Mouse (Mus musculus): ENCODE results near the gene Itih4. TPM values are rescaled to one million over a fixed set of nuclear protein-coding genes. Genes with fewer than 3 reads are reported as not detected.

Itih4 gene
- total RNA-seq, 1 experiment: 0.18 TPM

DNA sequence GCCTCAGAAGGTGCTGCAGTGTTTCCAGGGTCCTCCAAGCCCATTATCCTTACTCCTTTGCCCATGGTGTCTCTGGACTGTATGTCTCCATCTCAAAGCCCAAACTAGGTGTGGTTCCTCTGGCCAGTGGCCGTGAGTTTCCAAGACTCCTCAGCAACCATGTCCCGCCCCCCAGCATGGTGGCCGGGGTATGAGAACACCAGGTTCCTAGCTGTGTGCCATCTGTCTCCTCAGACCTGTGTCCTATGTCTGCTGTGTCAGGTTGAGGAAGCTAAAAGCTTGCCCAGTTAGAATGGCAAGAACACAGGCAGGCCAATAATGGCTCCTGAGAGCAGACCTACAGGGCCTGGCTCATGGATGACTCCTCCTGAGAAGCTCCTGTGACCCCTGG lies 4.6 kb upstream of the Itih4 start:
- Histone ChIP-seq H3K4me3 (ENCODE audit: insufficient read depth in 1 of 2, low read depth in 1 of 2, low read length in 2 of 2, poor library complexity in 1 of 2, severe bottlenecking in 1 of 2) (no peak overlapping the region), H3K27ac (ENCODE audit: insufficient read depth, low read depth, low read length, poor library complexity, severe bottlenecking) (no peak overlapping the region), H3K9me3 (ENCODE audit: control insufficient read depth, insufficient read depth, low read depth, low read length) (no peaks in the 10 kb centered on the region), H3K36me3 (ENCODE audit: control insufficient read depth, insufficient read depth, low read length, poor library complexity, severe bottlenecking) (no peaks in the 10 kb centered on the region), H3K9ac (ENCODE audit: insufficient read depth, low read depth, low read length, poor library complexity, severe bottlenecking) (no peak overlapping the region), H3K4me1 (ENCODE audit: control insufficient read depth in 2 of 2, insufficient read depth in 2 of 2, low read length in 2 of 2, poor library complexity in 1 of 2) (peaks cover 0 to 12% of the 10 kb centered on the region in 2 experiments; a peak in 2 of 4 replicates)
- in situ Hi-C loops (cut with MboI; ENCODE audit: low sequenced_read_pairs in 2 of 2, unreplicated experiment in 2 of 2): no loop called here
- no peak for TF ChIP-seq ZC3H11A (IDR thresholded peaks at IDR 0.05; ENCODE audit: borderline replicate concordance, low read depth, low read length)
- no peak for TF ChIP-seq HCFC1 (IDR thresholded peaks at IDR 0.05; ENCODE audit: borderline replicate concordance, insufficient read depth, low read length)
- no peak for TF ChIP-seq CHD2 (IDR thresholded peaks at IDR 0.05; ENCODE audit: low read depth, low read length)
- no peak for TF ChIP-seq MAFK (IDR thresholded peaks at IDR 0.05; ENCODE audit: insufficient read depth, low read depth, low read length)
- TF ChIP-seq ZNF384 (IDR thresholded peaks at IDR 0.05; ENCODE audit: low read depth, low read length): no peak
- no peak for DNase-seq (ENCODE audit: low read depth, low spot score)

DNA sequence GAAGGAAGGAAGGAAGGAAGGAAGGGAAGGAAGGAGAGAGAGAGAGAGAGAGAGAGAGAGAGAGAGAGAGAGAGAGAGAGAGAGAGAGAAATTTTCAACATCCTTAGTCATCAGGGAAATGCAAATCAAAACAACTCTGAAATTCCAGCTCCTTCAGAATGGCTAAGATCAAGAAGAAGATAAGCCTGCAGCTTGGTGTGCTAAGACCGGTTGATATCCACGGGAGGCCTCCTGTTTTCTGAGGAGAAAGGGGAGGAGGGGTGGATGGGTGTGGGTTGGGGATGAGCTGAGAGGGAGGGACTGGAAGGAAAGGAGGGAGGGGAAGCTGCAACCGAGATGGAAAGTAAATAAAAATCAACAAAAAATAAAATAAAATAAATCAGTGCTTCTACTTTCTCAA lies 978 bp upstream of the Itih4 start:
- in situ Hi-C loops (cut with MboI; ENCODE audit: low sequenced_read_pairs in 2 of 2, unreplicated experiment in 2 of 2): no loop called here
- Histone ChIP-seq H3K9me3 (ENCODE audit: control insufficient read depth, insufficient read depth, low read depth, low read length) (no peaks in the 10 kb centered on the region), H3K9ac (ENCODE audit: insufficient read depth, low read depth, low read length, poor library complexity, severe bottlenecking) (no peak overlapping the region), H3K4me3 (ENCODE audit: insufficient read depth in 1 of 2, low read depth in 1 of 2, low read length in 2 of 2, poor library complexity in 1 of 2, severe bottlenecking in 1 of 2) (no peak overlapping the region), H3K4me1 (ENCODE audit: control insufficient read depth in 2 of 2, insufficient read depth in 2 of 2, low read length in 2 of 2, poor library complexity in 1 of 2) (peaks cover 4 to 7% of the 10 kb centered on the region in 2 experiments; a peak in 3 of 4 replicates), H3K27ac (ENCODE audit: insufficient read depth, low read depth, low read length, poor library complexity, severe bottlenecking) (no peak overlapping the region), H3K36me3 (ENCODE audit: control insufficient read depth, insufficient read depth, low read length, poor library complexity, severe bottlenecking) (no peaks in the 10 kb centered on the region)
- DNase-seq (ENCODE audit: low read depth, low spot score): no peak
- TF ChIP-seq HCFC1 (IDR thresholded peaks at IDR 0.05; ENCODE audit: borderline replicate concordance, insufficient read depth, low read length) (no peak), ZNF384 (IDR thresholded peaks at IDR 0.05; ENCODE audit: low read depth, low read length) (no peak), CHD2 (IDR thresholded peaks at IDR 0.05; ENCODE audit: low read depth, low read length) (no peak), ZC3H11A (IDR thresholded peaks at IDR 0.05; ENCODE audit: borderline replicate concordance, low read depth, low read length) (no peak), MAFK (IDR thresholded peaks at IDR 0.05; ENCODE audit: insufficient read depth, low read depth, low read length) (no peak)

DNA sequence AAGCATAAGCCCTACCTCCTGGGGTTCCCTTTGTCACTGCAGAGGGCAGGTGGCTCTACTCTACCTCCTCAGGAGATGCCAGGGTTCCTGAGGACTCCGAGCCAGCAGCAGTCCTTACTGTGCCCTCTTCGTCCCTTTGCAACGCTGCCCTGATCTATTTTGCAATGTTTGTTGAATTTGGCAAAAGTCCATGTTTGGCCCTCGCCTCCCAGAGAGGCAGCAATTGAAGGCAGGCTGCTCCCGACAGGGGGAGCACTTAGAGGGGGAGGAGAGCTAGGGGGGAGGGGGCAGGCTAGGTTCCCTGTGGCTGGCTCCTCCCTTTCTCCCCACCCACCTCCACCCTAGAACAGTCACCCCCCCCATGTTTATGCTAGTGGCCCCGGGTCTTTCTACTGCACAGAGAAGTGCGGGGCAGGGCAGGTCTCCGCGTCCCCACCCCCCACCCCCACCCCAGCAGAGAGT lies 2.0 kb downstream of the Itih4 start:
- in situ Hi-C loops (cut with MboI; ENCODE audit: low sequenced_read_pairs in 2 of 2, unreplicated experiment in 2 of 2): no loop called here
- H3K27ac ChIP-seq (ENCODE audit: insufficient read depth, low read depth, low read length, poor library complexity, severe bottlenecking): no peak overlapping the region
- no peak for TF ChIP-seq ZNF384 (IDR thresholded peaks at IDR 0.05; ENCODE audit: low read depth, low read length)
- no peak for TF ChIP-seq HCFC1 (IDR thresholded peaks at IDR 0.05; ENCODE audit: borderline replicate concordance, insufficient read depth, low read length)
- TF ChIP-seq CHD2 (IDR thresholded peaks at IDR 0.05; ENCODE audit: low read depth, low read length): no peak
- TF ChIP-seq MAFK (IDR thresholded peaks at IDR 0.05; ENCODE audit: insufficient read depth, low read depth, low read length): no peak
- no peak for TF ChIP-seq ZC3H11A (IDR thresholded peaks at IDR 0.05; ENCODE audit: borderline replicate concordance, low read depth, low read length)
- no peaks in the 10 kb centered on the region for H3K36me3 ChIP-seq (ENCODE audit: control insufficient read depth, insufficient read depth, low read length, poor library complexity, severe bottlenecking)
- peaks cover 4% of the 10 kb centered on the region in 2 experiments; a peak in 2 of 4 replicates for H3K4me1 ChIP-seq (ENCODE audit: control insufficient read depth in 2 of 2, insufficient read depth in 2 of 2, low read length in 2 of 2, poor library complexity in 1 of 2)
- no peak overlapping the region for H3K9ac ChIP-seq (ENCODE audit: insufficient read depth, low read depth, low read length, poor library complexity, severe bottlenecking)
- H3K4me3 ChIP-seq (ENCODE audit: insufficient read depth in 1 of 2, low read depth in 1 of 2, low read length in 2 of 2, poor library complexity in 1 of 2, severe bottlenecking in 1 of 2): no peak overlapping the region
- no peak for DNase-seq (ENCODE audit: low read depth, low spot score)
- H3K9me3 ChIP-seq (ENCODE audit: control insufficient read depth, insufficient read depth, low read depth, low read length): no peaks in the 10 kb centered on the region

DNA sequence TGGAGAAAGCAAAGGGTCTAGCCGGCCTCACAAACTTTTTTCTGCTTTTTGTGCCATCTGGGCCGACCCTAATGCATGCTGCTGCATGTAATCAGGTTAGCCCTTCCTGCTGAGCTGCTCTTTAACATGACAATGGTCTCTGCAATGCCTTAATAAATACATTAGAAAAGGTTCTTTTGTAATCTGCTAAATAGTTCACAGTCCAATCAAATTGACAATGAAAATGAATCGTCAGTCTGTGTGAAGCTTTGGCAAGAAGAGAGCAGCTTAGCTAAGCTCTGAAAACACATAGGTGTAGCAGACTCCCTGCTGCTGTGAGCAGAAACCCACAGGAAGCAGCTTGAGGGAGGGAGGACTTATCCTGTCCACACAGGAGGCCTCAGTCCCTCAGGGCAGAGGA lies 13.7 kb downstream of the Itih4 start:
- H3K4me3 ChIP-seq (ENCODE audit: insufficient read depth in 1 of 2, low read depth in 1 of 2, low read length in 2 of 2, poor library complexity in 1 of 2, severe bottlenecking in 1 of 2): no peak overlapping the region
- no peak for DNase-seq (ENCODE audit: low read depth, low spot score)
- TF ChIP-seq ZC3H11A (IDR thresholded peaks at IDR 0.05; ENCODE audit: borderline replicate concordance, low read depth, low read length) (no peak), ZNF384 (IDR thresholded peaks at IDR 0.05; ENCODE audit: low read depth, low read length) (no peak), CHD2 (IDR thresholded peaks at IDR 0.05; ENCODE audit: low read depth, low read length) (no peak), HCFC1 (IDR thresholded peaks at IDR 0.05; ENCODE audit: borderline replicate concordance, insufficient read depth, low read length) (no peak), MAFK (IDR thresholded peaks at IDR 0.05; ENCODE audit: insufficient read depth, low read depth, low read length) (no peak)
- no peak overlapping the region for H3K27ac ChIP-seq (ENCODE audit: insufficient read depth, low read depth, low read length, poor library complexity, severe bottlenecking)
- no peaks in the 10 kb centered on the region for H3K4me1 ChIP-seq (ENCODE audit: control insufficient read depth in 2 of 2, insufficient read depth in 2 of 2, low read length in 2 of 2, poor library complexity in 1 of 2)
- H3K36me3 ChIP-seq (ENCODE audit: control insufficient read depth, insufficient read depth, low read length, poor library complexity, severe bottlenecking): no peaks in the 10 kb centered on the region
- H3K9ac ChIP-seq (ENCODE audit: insufficient read depth, low read depth, low read length, poor library complexity, severe bottlenecking): no peak overlapping the region
- in situ Hi-C loops (cut with MboI; ENCODE audit: low sequenced_read_pairs in 2 of 2, unreplicated experiment in 2 of 2): no loop called here
- no peaks in the 10 kb centered on the region for H3K9me3 ChIP-seq (ENCODE audit: control insufficient read depth, insufficient read depth, low read depth, low read length)

DNA sequence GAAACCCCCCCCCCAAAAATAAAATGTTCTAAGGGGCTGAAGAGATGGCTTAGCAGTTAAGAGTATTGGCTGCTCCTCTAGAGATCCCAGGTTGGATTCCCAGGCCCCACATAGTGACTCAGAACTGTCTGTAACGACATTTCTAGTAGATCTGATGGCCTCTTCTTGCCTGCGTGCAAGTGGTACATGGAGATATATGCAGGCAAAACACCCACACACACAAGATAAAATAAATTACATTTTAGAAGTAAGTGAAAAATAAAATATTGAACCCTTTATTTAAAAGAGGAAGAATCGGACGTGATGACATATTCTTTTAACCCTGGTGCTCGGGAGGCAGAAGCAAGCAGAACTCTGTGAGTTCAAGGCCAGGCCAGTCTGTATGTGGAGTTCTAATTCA lies 16.4 kb downstream of the Itih4 start:
- Histone ChIP-seq H3K36me3 (ENCODE audit: control insufficient read depth, insufficient read depth, low read length, poor library complexity, severe bottlenecking) (no peaks in the 10 kb centered on the region), H3K9me3 (ENCODE audit: control insufficient read depth, insufficient read depth, low read depth, low read length) (no peaks in the 10 kb centered on the region), H3K27ac (ENCODE audit: insufficient read depth, low read depth, low read length, poor library complexity, severe bottlenecking) (no peak overlapping the region), H3K9ac (ENCODE audit: insufficient read depth, low read depth, low read length, poor library complexity, severe bottlenecking) (no peak overlapping the region), H3K4me3 (ENCODE audit: insufficient read depth in 1 of 2, low read depth in 1 of 2, low read length in 2 of 2, poor library complexity in 1 of 2, severe bottlenecking in 1 of 2) (no peak overlapping the region), H3K4me1 (ENCODE audit: control insufficient read depth in 2 of 2, insufficient read depth in 2 of 2, low read length in 2 of 2, poor library complexity in 1 of 2) (no peaks in the 10 kb centered on the region)
- TF ChIP-seq HCFC1 (IDR thresholded peaks at IDR 0.05; ENCODE audit: borderline replicate concordance, insufficient read depth, low read length) (no peak), MAFK (IDR thresholded peaks at IDR 0.05; ENCODE audit: insufficient read depth, low read depth, low read length) (no peak), ZC3H11A (IDR thresholded peaks at IDR 0.05; ENCODE audit: borderline replicate concordance, low read depth, low read length) (no peak), CHD2 (IDR thresholded peaks at IDR 0.05; ENCODE audit: low read depth, low read length) (no peak), ZNF384 (IDR thresholded peaks at IDR 0.05; ENCODE audit: low read depth, low read length) (no peak)
- DNase-seq (ENCODE audit: low read depth, low spot score): no peak
- in situ Hi-C loops (cut with MboI; ENCODE audit: low sequenced_read_pairs in 2 of 2, unreplicated experiment in 2 of 2): no loop called here

Data from ES-E14 (cell line).